Mouse (Mus musculus): ENCODE measurements around the gene Zfp384. TPM values are rescaled to one million over a fixed set of nuclear protein-coding genes. Genes with fewer than 3 reads are reported as not detected.
"Not testable (repeated sequence)": the region's sequence is repeated elsewhere in the genome, so short reads cannot be mapped to it uniquely, and the experiment has no call there.

Gene Zfp384
- polyA plus RNA-seq, 1 experiment from 2014 or later = 10.3 TPM

DNA sequence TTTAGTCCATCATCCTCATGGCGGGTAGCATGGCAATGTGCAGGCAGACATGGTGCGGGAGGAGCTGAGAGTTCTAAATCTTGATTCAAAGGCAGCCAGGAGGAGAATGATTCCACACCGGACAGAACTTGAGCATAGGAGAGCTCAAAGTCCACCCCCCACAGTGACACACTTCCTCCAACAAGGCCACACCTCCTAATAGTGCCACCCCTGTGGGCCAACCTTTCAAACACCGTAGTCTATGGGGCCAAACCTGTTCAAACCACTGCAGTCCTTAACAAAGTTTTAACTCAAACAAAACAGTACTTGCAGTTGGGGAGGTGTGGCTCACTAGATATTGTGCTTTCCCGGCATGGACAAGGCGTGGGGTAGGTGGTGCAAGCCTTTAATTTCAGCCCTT lies 55.0 kb downstream of the Zfp384 start:
- H3K4me1 ChIP-seq (ENCODE audit: control insufficient read depth, insufficient read depth, low read length) = 0 out of 2 replicates have a peak, but pooled peaks cover 6% of the 10 kb centered on the region
- no peaks in the 10 kb centered on the region for H3K36me3 ChIP-seq (ENCODE audit: control insufficient read depth, insufficient read depth, low read length)
- no peak for ATAC-seq
- H3K27ac ChIP-seq (ENCODE audit: low read length) = no peak overlapping the region
- H3K4me3 ChIP-seq (ENCODE audit: low read length) = no peak overlapping the region
- no peak overlapping the region for H3K9ac ChIP-seq (ENCODE audit: low read depth, low read length)
- no peaks in the 10 kb centered on the region for H3K9me3 ChIP-seq (ENCODE audit: control insufficient read depth, low read length)
- no peak overlapping the region for H3K4me2 ChIP-seq (ENCODE audit: low read depth, low read length)
- WGBS = 67% methylated on average over 6 of the region's 6 CpGs
- H3K27me3 ChIP-seq (replicated peaks; ENCODE audit: control insufficient read depth, insufficient read depth, low read length) = no peaks in the 10 kb centered on the region

- ATAC-seq; H3K36me3 ChIP-seq (ENCODE audit: control insufficient read depth, insufficient read depth, low read length); H3K4me3 ChIP-seq (ENCODE audit: low read length); H3K27me3 ChIP-seq (replicated peaks; ENCODE audit: control insufficient read depth, insufficient read depth, low read length); H3K4me2 ChIP-seq (ENCODE audit: low read depth, low read length); H3K4me1 ChIP-seq (ENCODE audit: control insufficient read depth, insufficient read depth, low read length); H3K9me3 ChIP-seq (ENCODE audit: control insufficient read depth, low read length); H3K27ac ChIP-seq (ENCODE audit: low read length); H3K9ac ChIP-seq (ENCODE audit: low read depth, low read length): not testable (repeated sequence)
- WGBS = no CpG with 5 or more reads among the region's 1 CpGs
Measured at GRCm38 (mm10) chr6:125065223-125065622, 56.3 kb downstream of the Zfp384 start.

- ATAC-seq = peak; percentile 52
- peak within 1 kb of the TSS; percentile 56 for H3K9ac ChIP-seq (ENCODE audit: low read depth, low read length)
- peak within 1 kb of the TSS; percentile 43 for H3K4me2 ChIP-seq (ENCODE audit: low read depth, low read length)
Measured at GRCm38 (mm10) chr6:125067571-125067995, 58.6 kb downstream of the Zfp384 start, which contains the start of gene Lpar5. Gene Lpar5, plus strand, starts transcription at chr6:125067920.

DNA sequence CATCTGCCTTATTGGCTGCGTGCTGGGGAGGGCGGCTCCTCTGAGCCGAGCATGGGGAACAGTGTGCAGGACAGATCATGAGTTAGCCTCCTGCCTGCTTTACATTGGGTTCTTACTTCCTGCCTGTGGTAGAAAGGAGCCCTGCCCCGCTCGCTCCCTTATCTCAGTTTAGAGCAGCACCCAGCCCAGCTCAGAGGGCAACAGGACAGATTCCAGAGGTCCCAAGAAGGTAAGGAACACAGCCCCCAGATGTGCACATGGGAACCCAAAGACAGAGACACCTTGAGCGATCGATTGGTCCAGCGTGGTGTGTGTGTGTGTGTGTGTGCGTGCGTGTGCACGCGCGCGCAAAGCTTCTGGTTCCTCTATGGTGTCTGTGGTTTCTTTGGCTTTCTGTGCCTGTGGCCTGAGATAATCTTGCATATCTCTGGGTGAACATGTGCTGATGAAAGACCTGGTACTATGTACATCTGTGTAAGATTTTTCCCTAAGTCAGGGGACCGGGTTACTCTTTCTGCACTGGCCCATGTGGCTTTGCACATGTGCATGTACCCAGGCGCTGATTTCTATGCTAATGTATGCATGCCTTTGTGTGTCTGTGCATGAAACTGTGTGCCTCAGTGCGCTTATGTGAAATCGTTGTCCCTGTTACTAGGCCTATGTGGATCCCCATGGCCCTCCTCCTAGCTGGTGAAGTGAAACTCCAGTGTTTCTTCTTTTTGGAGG lies 62.4 kb downstream of the Zfp384 start:
- H3K27me3 ChIP-seq (replicated peaks; ENCODE audit: control insufficient read depth, insufficient read depth, low read length) = no peaks in the 10 kb centered on the region
- H3K4me2 ChIP-seq (ENCODE audit: low read depth, low read length) = peak overlapping the region; percentile 36
- peak overlapping the region; percentile 91 for H3K27ac ChIP-seq (ENCODE audit: low read length)
- peak overlapping the region; percentile 11 for H3K4me3 ChIP-seq (ENCODE audit: low read length)
- H3K4me1 ChIP-seq (ENCODE audit: control insufficient read depth, insufficient read depth, low read length) = peaks cover 9% of the 10 kb centered on the region
- H3K9me3 ChIP-seq (ENCODE audit: control insufficient read depth, low read length) = no peaks in the 10 kb centered on the region
- H3K36me3 ChIP-seq (ENCODE audit: control insufficient read depth, insufficient read depth, low read length) = no peaks in the 10 kb centered on the region
- WGBS = 75% methylated on average over 18 of the region's 18 CpGs
- H3K9ac ChIP-seq (ENCODE audit: low read depth, low read length) = peak overlapping the region; percentile 25
- ATAC-seq = peak; percentile 93

More at GRCm38 (mm10) chr6:125067571-125067995, 58.6 kb downstream of the Zfp384 start, which contains the start of gene Lpar5:
- WGBS = 45% methylated on average over 8 of the region's 8 CpGs
- Histone ChIP-seq H3K4me1 (ENCODE audit: control insufficient read depth, insufficient read depth, low read length) (peaks cover 9% of the 10 kb centered on the region), H3K27me3 (replicated peaks; ENCODE audit: control insufficient read depth, insufficient read depth, low read length) (no peaks in the 10 kb centered on the region), H3K4me3 (ENCODE audit: low read length) (peak within 1 kb of the TSS; percentile 37), H3K27ac (ENCODE audit: low read length) (no peak within 1 kb of the TSS), H3K36me3 (ENCODE audit: control insufficient read depth, insufficient read depth, low read length) (no peaks in the 10 kb centered on the region), H3K9me3 (ENCODE audit: control insufficient read depth, low read length) (no peaks in the 10 kb centered on the region)

GRCm38 (mm10) chr6:125071896-125072279 lies 62.9 kb downstream of the Zfp384 start:
- Histone ChIP-seq H3K9me3 (ENCODE audit: control insufficient read depth, low read length) (no peaks in the 10 kb centered on the region), H3K4me3 (ENCODE audit: low read length) (peak overlapping the region; percentile 11; the same call in 1 of the 2 replicates), H3K9ac (ENCODE audit: low read depth, low read length) (peak overlapping the region; percentile 25), H3K4me1 (ENCODE audit: control insufficient read depth, insufficient read depth, low read length) (peaks cover 9% of the 10 kb centered on the region), H3K27me3 (replicated peaks; ENCODE audit: control insufficient read depth, insufficient read depth, low read length) (no peaks in the 10 kb centered on the region), H3K4me2 (ENCODE audit: low read depth, low read length) (peak overlapping the region; percentile 36), H3K36me3 (ENCODE audit: control insufficient read depth, insufficient read depth, low read length) (no peaks in the 10 kb centered on the region), H3K27ac (ENCODE audit: low read length) (peak overlapping the region; percentile 91)
- ATAC-seq = peak; percentile 10; the same call in 1 of the 2 replicates
- 21% methylated on average over 1 of the region's 2 CpGs for WGBS

- Histone ChIP-seq H3K9me3 (ENCODE audit: control insufficient read depth, low read length) (no peaks in the 10 kb centered on the region), H3K27ac (ENCODE audit: low read length) (no peak overlapping the region), H3K27me3 (replicated peaks; ENCODE audit: control insufficient read depth, insufficient read depth, low read length) (no peaks in the 10 kb centered on the region), H3K36me3 (ENCODE audit: control insufficient read depth, insufficient read depth, low read length) (no peaks in the 10 kb centered on the region), H3K4me3 (ENCODE audit: low read length) (no peak overlapping the region), H3K4me1 (ENCODE audit: control insufficient read depth, insufficient read depth, low read length) (peaks cover 9% of the 10 kb centered on the region), H3K9ac (ENCODE audit: low read depth, low read length) (no peak overlapping the region), H3K4me2 (ENCODE audit: low read depth, low read length) (no peak overlapping the region)
- ATAC-seq = no peak
- WGBS = 64% methylated on average over 8 of the region's 8 CpGs
Measured at GRCm38 (mm10) chr6:125073825-125074224, 64.9 kb downstream of the Zfp384 start.

DNA sequence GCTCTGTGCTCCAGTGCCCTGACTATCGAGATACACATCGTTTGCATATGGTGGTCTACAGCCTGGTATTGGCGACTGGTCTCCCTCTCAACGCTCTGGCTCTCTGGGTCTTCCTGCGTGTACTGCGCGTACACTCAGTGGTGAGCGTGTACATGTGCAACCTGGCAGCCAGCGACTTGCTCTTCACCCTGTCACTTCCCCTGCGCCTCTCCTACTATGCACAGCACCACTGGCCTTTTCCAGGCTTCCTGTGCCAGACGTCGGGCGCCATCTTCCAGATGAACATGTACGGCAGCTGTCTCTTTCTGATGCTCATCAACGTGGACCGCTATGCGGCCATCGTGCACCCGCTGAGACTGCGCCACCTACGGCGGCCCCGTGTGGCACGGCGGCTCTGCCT lies 72.4 kb downstream of the Zfp384 start:
- H3K4me2 ChIP-seq (ENCODE audit: low read depth, low read length) = peak overlapping the region; percentile 88
- H3K9me3 ChIP-seq (ENCODE audit: control insufficient read depth, low read length) = no peaks in the 10 kb centered on the region
- peaks cover 20% of the 10 kb centered on the region for H3K4me1 ChIP-seq (ENCODE audit: control insufficient read depth, insufficient read depth, low read length)
- 25% methylated on average over 25 of the region's 25 CpGs for WGBS
- peak; percentile 23; the same call in 1 of the 2 replicates for ATAC-seq
- peak overlapping the region; percentile 79 for H3K27ac ChIP-seq (ENCODE audit: low read length)
- peak overlapping the region; percentile 49 for H3K4me3 ChIP-seq (ENCODE audit: low read length)
- H3K36me3 ChIP-seq (ENCODE audit: control insufficient read depth, insufficient read depth, low read length) = no peaks in the 10 kb centered on the region
- H3K9ac ChIP-seq (ENCODE audit: low read depth, low read length) = peak overlapping the region; percentile 71
- H3K27me3 ChIP-seq (replicated peaks; ENCODE audit: control insufficient read depth, insufficient read depth, low read length) = no peaks in the 10 kb centered on the region

DNA sequence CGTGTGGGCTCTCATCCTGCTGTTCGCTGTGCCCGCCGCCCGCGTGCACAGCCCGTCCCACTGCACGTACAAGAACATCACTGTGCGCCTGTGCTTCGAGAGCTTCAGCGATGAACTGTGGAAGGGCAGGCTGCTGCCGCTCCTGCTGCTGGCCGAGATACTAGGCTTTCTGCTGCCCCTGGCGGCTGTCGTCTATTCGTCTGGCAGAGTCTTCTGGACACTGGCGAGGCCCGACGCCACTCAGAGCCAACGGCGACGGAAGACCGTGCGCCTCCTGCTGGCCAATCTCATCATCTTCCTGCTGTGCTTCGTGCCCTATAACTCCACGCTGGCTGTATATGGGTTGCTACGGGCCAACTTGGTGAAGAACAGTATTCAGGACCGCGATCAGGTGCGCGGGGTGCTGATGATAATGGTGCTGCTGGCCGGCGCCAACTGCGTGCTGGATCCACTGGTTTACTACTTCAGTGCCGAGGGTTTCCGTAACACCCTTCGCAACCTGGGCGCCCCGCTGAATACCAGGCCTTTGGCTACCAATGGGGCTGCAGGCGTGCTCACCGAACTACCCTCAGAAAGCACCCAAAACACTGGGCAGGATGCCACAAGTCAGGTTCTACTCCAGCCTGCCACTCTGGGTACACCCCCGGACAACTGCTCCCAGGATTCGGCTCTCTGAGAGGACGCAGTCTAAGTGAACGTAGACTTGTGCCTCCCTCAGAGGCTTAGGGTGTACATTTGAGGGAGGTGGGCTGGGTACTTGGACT lies 73.0 kb downstream of the Zfp384 start:
- no peaks in the 10 kb centered on the region for H3K27me3 ChIP-seq (replicated peaks; ENCODE audit: control insufficient read depth, insufficient read depth, low read length)
- H3K4me2 ChIP-seq (ENCODE audit: low read depth, low read length) = peak overlapping the region; percentile 88
- peak; percentile 89 for ATAC-seq
- peaks cover 20% of the 10 kb centered on the region for H3K4me1 ChIP-seq (ENCODE audit: control insufficient read depth, insufficient read depth, low read length)
- peak overlapping the region; percentile 79 for H3K27ac ChIP-seq (ENCODE audit: low read length)
- WGBS = 25% methylated on average over 45 of the region's 45 CpGs
- peak overlapping the region; percentile 71 for H3K9ac ChIP-seq (ENCODE audit: low read depth, low read length)
- no peaks in the 10 kb centered on the region for H3K36me3 ChIP-seq (ENCODE audit: control insufficient read depth, insufficient read depth, low read length)
- peak overlapping the region; percentile 49 for H3K4me3 ChIP-seq (ENCODE audit: low read length)
- H3K9me3 ChIP-seq (ENCODE audit: control insufficient read depth, low read length) = no peaks in the 10 kb centered on the region

DNA sequence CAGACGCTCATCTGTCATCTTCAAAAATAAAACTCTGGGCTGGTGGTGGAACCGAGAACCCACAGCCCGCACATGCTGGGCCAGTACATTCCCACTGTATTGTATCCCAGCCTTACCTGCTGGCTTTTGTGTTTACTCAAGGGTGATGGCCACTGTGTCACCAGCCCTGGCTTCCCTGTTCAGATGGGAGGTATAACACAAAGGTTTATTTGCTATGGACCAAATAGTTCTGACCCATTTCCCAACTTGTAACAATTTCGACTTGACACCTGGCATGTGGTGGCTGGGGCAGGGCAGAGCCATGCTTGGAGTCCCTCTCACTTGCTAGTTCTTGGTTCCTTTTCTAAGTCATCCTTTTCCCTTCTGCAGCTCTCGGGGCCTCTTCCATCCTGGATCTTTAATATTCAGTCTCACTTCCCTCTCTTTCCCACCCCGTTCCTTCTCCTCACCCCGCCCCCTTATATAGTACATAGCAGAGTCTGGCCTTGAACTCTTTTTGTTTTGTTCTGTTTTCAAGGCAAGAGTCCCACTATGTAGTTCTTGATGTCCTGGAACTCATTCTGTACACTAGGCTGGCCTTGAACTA lies 73.9 kb downstream of the Zfp384 start:
- Histone ChIP-seq H3K4me1 (ENCODE audit: control insufficient read depth, insufficient read depth, low read length) (peaks cover 20% of the 10 kb centered on the region), H3K9me3 (ENCODE audit: control insufficient read depth, low read length) (no peaks in the 10 kb centered on the region), H3K36me3 (ENCODE audit: control insufficient read depth, insufficient read depth, low read length) (no peaks in the 10 kb centered on the region), H3K27ac (ENCODE audit: low read length) (no peak overlapping the region), H3K4me2 (ENCODE audit: low read depth, low read length) (no peak overlapping the region), H3K27me3 (replicated peaks; ENCODE audit: control insufficient read depth, insufficient read depth, low read length) (no peaks in the 10 kb centered on the region), H3K4me3 (ENCODE audit: low read length) (no peak overlapping the region), H3K9ac (ENCODE audit: low read depth, low read length) (no peak overlapping the region)
- WGBS = 80% methylated on average over 7 of the region's 7 CpGs
- no peak for ATAC-seq

All from intestine, embryonic 16.5 days (tissue).